ENCODE assay signal across 8 mouse cellular contexts in genomic region chr16:44559330-44559695, GRCm38 (mm10). TPM values are rescaled to one million over a fixed set of nuclear protein-coding genes. Genes with fewer than 3 reads are reported as not detected.
DNase-seq lines count a peak whose midpoint lies in the region; ATAC-seq lines count a peak whose summit lies in the region.

No protein-coding gene starts in this region.

- H3K27ac ChIP-seq in heart, embryonic 10.5 days: peak overlapping the region; percentile 93; the same call in 1 of the 2 replicates
- H3K27ac ChIP-seq in forebrain, embryonic 15.5 days (replicated peaks): no peak overlapping the region
- peak overlapping the region; percentile 50; the same call in 1 of the 2 replicates for H3K27ac ChIP-seq in limb, embryonic 15.5 days

- no peaks in the 10 kb centered on the region for H3K36me3 ChIP-seq in heart, embryonic 10.5 days
- H3K36me3 ChIP-seq in forebrain, embryonic 15.5 days: no peaks in the 10 kb centered on the region
- H3K36me3 ChIP-seq in limb, embryonic 15.5 days: no peaks in the 10 kb centered on the region

- DNase-seq in heart, embryonic 10.5 days (ENCODE audit: low spot score): peak; percentile 48
- no peak for DNase-seq in heart, adult 18-20 months
- peak; percentile 64 for DNase-seq in cerebellum, adult 9-11 months
- DNase-seq in retina, embryonic 14.5 days (ENCODE audit: low spot score): no peak
- DNase-seq in layer of hippocampus, adult 11-12 months (ENCODE audit: low spot score): no peak
- no peak for DNase-seq in c-Kit-positive CD71-positive TER-119-positive erythroid progenitor cells, embryonic 14.5 days (ENCODE audit: low spot score)

- H3K9me3 ChIP-seq in heart, embryonic 10.5 days: no peaks in the 10 kb centered on the region
- H3K9me3 ChIP-seq in forebrain, embryonic 15.5 days: no peaks in the 10 kb centered on the region
- H3K9me3 ChIP-seq in limb, embryonic 15.5 days: no peaks in the 10 kb centered on the region

- no peaks in the 10 kb centered on the region for H3K27me3 ChIP-seq in heart, embryonic 10.5 days (ENCODE audit: insufficient read depth, poor library complexity, severe bottlenecking)
- H3K27me3 ChIP-seq in forebrain, embryonic 15.5 days: no peaks in the 10 kb centered on the region
- no peaks in the 10 kb centered on the region for H3K27me3 ChIP-seq in limb, embryonic 15.5 days

- peaks cover 5% of the 10 kb centered on the region; the same call in 1 of the 2 replicates for H3K4me1 ChIP-seq in heart, embryonic 10.5 days
- H3K4me1 ChIP-seq in forebrain, embryonic 15.5 days: peaks cover 41% of the 10 kb centered on the region
- peaks cover 31% of the 10 kb centered on the region for H3K4me1 ChIP-seq in limb, embryonic 15.5 days

- H3K9ac ChIP-seq in forebrain, embryonic 15.5 days (replicated peaks): no peak overlapping the region
- H3K9ac ChIP-seq in limb, embryonic 15.5 days: no peak overlapping the region

- ATAC-seq in forebrain, embryonic 15.5 days (replicated peaks): no peak
- no peak for ATAC-seq in limb, embryonic 15.5 days (ENCODE audit: insufficient number of reproducible peaks, low FRiP score, low TSS enrichment, low read depth)

- 12% methylated on average over 5 of the region's 5 CpGs for WGBS in heart, embryonic 10.5 days
- 5% methylated on average over 5 of the region's 5 CpGs for WGBS in forebrain, embryonic 15.5 days
- 17% methylated on average over 5 of the region's 5 CpGs for WGBS in limb, embryonic 15.5 days

- H3K4me2 ChIP-seq in forebrain, embryonic 15.5 days (replicated peaks): peak overlapping the region; percentile 84
- H3K4me2 ChIP-seq in limb, embryonic 15.5 days: peak overlapping the region; percentile 63

- peak overlapping the region; percentile 83 for H3K4me3 ChIP-seq in heart, embryonic 10.5 days
- H3K4me3 ChIP-seq in forebrain, embryonic 15.5 days: peak overlapping the region; percentile 86; the same call in 1 of the 2 replicates
- peak overlapping the region; percentile 93 for H3K4me3 ChIP-seq in limb, embryonic 15.5 days

RNA-seq across cellular contexts. Expression of gene Boc, which starts 0.6 kb away (rescaled TPM):
- polyA plus RNA-seq in heart, embryonic 10.5 days (2016; fragmentation: Nextera tagmentation; extraction: Ambion mirVana): 5.4 and 8.7 TPM in 2 replicates
- 1 to 10 TPM; 3.5 to 4.8 TPM for total RNA-seq in heart, adult 18-20 months (2021)
- polyA plus RNA-seq in forebrain, embryonic 15.5 days (2015; fragmentation: Nextera tagmentation; extraction: Ambion mirVana): 15.3 and 16.9 TPM in 2 replicates
- polyA plus RNA-seq in limb, embryonic 15.5 days (2015; fragmentation: Nextera tagmentation; extraction: Ambion mirVana): 56.1 and 57.6 TPM in 2 replicates

Comparison
In these comparisons a context has a peak if more than half of its experiments do, and no peak if none do; other contexts are left out.
1. DNase-seq: peak in heart, embryonic 10.5 days (single experiment) and cerebellum, adult 9-11 months (single experiment); none in heart, adult 18-20 months (0 of 2), retina, embryonic 14.5 days (single experiment), layer of hippocampus, adult 11-12 months (single experiment) and c-Kit-positive CD71-positive TER-119-positive erythroid progenitor cells, embryonic 14.5 days (single experiment).
2. Peak in every context shown above with its lines, with median percentiles within 50 percentile points of each other: H3K4me3 ChIP-seq.